Mouse (Mus musculus) adrenal gland, postnatal 25 days (tissue): ENCODE measurements at regions not wholly inside any gene's neighbourhood (a gene's known extent, or its start where the extent isn't known, plus 50 kb on each side); places are given as distances from the start of the nearest gene placed in this dataset.

Experiments
- DNase-seq: peaks from one replicate; pipeline ENCODE4 v3.0.0; 2021; ENCODE audit warnings: mixed read lengths

DNA sequence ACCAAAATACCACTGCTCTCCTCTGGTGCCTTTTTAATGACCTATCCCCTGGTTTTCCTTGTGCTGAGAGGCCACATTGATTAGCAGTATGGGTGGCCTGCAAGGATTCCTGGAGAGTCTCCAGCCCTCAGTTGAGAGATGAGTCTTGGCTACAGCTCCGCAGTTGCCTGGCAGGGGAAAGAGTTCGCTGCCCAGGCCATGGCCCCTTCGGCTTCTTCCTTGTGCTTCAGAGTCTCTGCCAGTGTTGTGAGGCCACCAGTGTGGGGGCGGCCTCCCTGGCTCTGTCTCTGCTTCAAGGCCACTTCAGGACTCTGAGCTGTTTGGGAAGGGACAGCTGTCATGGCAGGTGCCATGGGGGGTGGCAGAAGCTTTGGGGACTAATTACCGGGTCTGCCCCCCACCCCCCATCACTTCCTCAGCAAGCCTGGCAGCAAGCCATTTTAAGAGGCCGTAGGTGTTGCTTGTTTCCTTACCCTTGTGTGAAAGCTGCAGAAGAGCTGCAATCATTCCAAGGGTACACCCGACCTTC, 85.8 kb upstream of the Gria1 start:
- no peak for DNase-seq

GRCm38 (mm10) chr11:56932766-56933165, 78.4 kb upstream of the Gria1 start:
- no peak for DNase-seq

DNA sequence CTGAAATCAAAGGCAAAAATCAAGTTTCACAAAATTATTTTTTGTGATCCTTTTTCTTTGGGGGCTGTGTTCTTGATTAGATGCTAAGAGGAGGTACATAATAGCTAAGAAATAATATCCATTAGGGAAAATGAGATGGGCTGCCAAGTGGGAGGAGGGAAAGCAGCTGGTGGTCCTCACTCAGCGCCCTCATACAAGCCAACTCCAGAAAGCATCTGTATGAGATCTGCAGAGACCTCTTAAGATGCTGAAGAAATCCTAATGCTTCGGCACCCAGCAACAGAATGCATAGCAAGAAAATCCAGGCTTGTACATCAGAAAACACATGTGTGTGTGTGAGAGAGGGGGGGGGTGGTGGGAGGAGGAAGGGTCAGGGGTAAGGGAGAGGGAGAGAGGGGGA, 58.8 kb upstream of the Gria1 start:
- DNase-seq, result no peak

DNA sequence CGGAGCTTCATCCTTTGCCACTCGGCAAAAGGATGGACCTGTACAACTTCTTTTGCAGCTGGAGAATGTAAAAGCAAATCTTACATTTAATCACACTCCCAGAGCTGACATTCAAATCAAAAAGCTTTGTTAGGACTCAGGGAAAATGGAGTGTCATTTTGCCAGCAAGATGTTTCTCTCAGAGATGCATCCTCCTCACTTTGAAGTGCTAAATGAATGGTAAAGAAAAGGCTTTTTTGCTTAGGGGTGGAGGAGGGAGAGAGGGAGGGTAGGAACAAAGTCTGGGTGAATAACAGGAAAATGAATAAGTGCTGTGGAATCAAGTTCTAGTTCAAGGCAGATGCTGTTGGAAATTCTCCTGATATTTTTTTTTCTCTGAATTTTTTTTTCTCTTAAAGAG, 53.4 kb upstream of the Gria1 start:
- DNase-seq, result no peak
